Mouse (Mus musculus): Measurements from ENCODE around the gene Nudcd2. TPM values are rescaled to one million over a fixed set of nuclear protein-coding genes. Genes with fewer than 3 reads are reported as not detected.
"Not testable (repeated sequence)": the region's sequence is repeated elsewhere in the genome, so short reads cannot be mapped to it uniquely, and the experiment has no call there.

Gene Nudcd2
- 10 to 100 TPM; 23.1 to 29.9 TPM for total RNA-seq (2021)
- long read RNA-seq, experiment 1, transcript Nudcd2-201 (4 exons, 1,577 nt), result major isoform, 11 of 15 reads
- long read RNA-seq, experiment 1, partial matches to known transcripts, result 1 of 15 reads
- long read RNA-seq, experiment 1, other reads (novel, unspliced or antisense), result 2 of 15 reads
- long read RNA-seq, experiment 2, transcript Nudcd2-201 (4 exons, 1,577 nt), result major isoform, 34 of 36 reads
- long read RNA-seq, experiment 2, partial matches to known transcripts, result 0 of 36 reads
- long read RNA-seq, experiment 2, other reads (novel, unspliced or antisense), result 1 of 36 reads

DNA sequence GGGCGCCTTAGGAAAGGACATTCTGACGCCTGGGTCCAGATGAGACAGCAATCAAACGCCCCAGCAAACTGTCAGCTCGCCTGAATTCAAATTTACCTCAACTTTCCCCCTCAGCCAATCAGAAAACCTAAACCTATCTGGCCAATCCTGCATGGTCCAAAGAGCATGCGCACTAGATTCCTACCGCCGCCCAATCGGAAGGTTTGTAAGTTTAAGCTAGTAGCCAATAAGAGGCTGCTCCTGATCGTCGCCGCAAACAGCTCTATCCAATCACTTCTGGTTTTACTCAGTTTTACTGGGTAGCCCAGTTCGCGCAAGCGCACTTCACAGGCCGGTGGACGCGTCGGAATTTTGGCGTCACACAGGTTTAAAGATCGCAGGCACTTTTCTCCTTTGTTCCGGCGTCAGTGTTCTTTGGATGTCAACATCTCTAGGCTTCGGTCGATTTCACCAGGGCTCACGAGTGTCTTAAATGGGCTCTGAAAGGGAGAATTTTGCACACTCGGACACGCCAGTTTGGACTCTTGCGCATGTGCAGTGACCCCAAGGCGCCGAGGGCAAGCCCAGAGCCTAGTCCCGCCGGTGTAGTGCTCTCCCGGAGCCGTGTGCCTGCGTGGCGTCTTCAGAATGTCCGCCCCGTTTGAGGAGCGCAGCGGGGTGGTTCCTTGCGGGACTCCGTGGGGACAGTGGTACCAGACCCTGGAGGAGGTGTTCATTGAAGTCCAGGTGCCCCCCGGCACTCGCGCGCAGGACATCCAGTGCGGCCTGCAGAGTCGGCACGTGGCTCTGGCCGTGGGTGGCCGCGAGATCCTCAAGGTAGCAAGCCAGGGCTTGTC is at the start of gene Nudcd2, which contains the start of gene Hmmr:
Nudcd2 (plus strand) TSS at position 329 of the 836 bp plus-strand sequence.
Hmmr (minus strand) TSS at position 84 of the 836 bp plus-strand sequence.
- DNase-seq (ENCODE audit: low spot score in 2 of 2), result peak; percentile 78 to 79

DNA sequence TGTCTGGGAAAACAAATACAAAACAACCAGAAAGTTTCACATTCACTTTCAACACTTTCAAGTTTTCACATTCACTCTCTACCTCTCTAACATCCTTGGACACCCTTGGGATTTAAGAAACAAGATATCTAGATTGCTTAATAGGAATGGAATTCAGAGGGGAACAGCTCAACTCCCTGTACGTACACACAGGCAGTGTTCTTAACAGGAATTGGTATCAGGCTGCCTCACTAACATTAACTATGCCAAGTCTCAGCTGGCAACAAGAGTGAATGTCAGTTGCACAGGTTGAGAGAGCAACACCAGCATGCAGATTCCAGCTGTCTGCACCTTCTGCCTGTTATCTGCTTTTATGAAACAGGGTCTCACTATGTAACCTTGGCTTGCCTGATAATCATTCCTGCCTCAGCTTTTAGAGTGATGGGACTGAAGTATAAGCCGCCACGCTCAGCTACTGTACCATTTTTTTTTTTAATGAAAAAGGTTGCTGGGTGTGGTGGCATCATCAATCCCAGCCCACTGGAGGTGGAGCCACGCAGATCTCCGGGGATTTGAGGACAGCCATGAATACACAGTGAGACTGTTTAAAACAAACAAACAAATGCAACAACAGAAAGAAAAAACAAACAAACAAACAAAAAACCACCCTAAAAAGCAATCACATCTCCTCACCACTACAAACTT is 42.9 kb upstream of the Nudcd2 start:
- no peak for DNase-seq (ENCODE audit: low spot score in 2 of 2)

GRCm38 (mm10) chr11:40692101-40692509 is 41.4 kb upstream of the Nudcd2 start:
- DNase-seq (ENCODE audit: low spot score in 2 of 2), result no peak

DNA sequence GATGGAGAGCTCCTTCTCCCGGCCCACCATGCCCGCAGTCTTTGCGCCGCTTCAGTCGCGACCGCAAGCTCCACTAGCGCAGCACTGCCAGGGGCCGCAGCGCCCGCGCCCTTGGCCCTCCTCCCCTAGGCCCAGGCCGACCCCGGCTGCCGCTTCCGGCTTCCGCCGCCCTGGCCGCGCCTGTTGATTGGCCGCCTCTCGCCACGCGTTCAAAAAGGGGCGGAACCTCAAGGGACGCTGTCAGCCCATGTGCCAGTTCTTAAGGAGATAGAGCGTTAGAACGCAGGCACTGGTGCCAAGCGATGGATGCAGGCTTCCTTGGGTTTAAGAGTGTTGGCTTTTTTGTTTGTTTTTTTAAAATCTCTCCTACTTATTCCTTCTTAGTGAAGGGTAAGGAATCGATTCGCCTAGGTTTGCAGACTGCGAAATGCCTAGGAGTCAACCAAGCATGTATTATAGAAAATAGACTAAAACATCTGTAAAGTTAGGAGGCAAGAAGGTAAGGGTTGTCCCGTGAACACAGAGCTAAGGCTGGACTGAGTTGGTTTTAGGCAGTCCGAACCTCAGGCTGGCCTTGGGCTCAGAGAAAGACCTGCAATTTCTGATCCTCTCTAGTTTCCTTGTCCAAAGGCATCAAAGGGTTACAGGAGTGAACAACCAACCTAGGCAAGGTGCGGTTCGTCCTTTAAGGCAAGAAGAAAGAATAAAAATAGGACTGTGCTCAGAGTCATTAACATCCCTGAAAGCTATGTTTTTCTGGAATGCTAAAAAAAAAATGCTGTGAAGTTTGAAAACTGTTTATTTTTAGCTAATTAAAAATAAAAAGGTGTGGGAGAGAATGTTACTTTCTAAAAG is 40.7 kb upstream of the Nudcd2 start:
- peak; percentile 91 to 93 for DNase-seq (ENCODE audit: low spot score in 2 of 2)

- DNase-seq (ENCODE audit: low spot score in 2 of 2), result peak; percentile 62 to 66
These were observed 40.0 kb upstream of the Nudcd2 start for GRCm38 (mm10) chr11:40693366-40693951.

DNA sequence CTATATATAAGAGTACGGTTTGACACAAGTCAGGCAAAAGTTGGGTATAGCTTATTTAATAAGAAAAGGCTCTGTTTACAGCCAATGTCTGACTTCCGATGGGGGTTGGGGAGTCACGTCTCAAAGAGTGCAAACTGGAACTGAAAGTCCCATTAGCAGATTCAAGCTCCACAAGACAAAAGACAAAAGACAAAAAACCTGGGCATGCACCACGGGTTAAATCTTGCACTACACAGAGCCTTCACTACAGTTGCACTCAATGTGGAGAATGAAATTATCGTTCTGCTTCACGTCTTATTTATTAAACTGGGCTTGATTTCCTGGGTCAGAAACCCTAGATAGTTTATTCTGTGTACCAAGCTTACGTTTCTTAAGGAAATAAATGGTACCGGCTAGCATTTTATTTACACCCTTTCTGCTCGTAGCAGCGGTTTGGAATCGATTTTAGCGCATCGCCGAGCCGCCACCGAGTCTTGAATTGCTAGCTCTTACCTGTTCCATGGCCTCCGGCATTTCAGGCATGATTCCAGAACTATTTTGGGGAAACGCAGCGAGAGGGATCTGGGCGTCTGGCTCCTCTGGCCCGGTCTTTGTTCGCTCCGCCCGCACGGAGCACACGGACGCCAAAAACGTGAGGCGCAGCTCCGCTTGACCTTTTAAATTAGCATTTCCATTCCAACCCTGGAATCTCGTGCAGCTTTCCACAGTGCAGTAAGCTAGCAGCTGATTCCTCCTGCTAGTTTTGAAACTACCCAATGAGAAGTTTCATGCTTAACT is 39.0 kb upstream of the Nudcd2 start:
- peak; percentile 48 to 60 for DNase-seq (ENCODE audit: low spot score in 2 of 2)

DNA sequence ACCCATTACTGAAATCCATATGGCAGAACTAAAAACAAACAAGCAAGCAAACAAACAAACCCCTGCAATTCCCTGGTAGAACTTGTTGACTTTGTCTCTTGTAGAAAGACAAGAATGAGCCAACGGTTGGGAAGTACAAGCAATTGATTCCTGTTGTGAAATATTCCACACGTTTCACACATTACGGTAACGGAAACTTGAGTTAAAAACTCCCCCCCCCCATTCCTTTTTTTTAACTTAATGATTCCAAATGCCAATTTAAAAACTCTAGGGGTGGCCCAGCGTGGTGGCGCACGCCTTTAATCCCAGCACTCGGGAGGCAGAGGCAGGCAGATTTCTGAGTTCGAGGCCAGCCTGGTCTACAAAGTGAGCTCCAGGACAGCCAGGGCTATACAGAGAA is 38.4 kb upstream of the Nudcd2 start, which contains the start of gene Mat2b:
Mat2b (minus strand) TSS at position 101 of the 400 bp plus-strand sequence.
- no peak for DNase-seq (ENCODE audit: low spot score in 2 of 2)

- not testable (repeated sequence) for DNase-seq (ENCODE audit: low spot score in 2 of 2)
These were observed 23.6 kb upstream of the Nudcd2 start for GRCm38 (mm10) chr11:40709899-40710298.

GRCm38 (mm10) chr11:40713858-40714257 is 19.6 kb upstream of the Nudcd2 start:
- peak; percentile 5 to 20 for DNase-seq (ENCODE audit: low spot score in 2 of 2)

DNA sequence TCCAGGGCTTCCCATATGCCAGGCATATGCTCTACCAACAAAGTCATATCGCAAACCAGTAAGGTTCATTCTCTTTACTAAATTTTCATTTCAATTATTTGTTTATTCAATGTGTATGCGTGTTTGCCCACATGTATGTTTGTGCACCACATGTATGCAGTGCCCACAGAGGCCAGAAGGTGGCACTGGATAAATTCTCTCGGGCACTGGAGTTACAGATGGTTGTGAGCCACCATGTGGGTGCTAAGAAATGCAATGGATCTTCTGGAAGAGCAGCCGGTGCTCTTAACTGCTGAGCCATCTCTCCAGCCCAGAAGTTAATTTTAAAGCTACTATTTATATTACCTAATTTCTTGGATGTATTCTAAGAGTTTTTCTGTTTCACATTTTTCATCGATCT is 17.9 kb upstream of the Nudcd2 start:
- no peak for DNase-seq (ENCODE audit: low spot score in 2 of 2)

GRCm38 (mm10) chr11:40718324-40718723 is 15.1 kb upstream of the Nudcd2 start:
- DNase-seq (ENCODE audit: low spot score in 2 of 2), result no peak

DNA sequence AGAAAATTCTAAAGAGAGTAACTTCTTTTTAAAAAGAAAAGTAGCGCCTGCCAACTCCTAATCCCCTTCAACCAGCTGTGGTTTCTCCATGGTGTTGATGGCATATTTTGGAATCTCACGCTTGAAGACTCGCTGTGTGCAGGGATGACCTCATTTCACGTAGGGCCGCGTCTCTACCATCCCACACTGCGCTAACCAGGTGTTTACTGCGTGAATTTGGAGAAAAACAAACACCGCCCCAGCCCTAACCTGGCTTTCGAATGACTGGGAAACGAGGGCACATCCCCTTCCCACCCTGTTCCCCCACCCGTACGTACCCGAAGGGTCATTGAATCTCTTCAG is 499 bp upstream of the Nudcd2 start:
- DNase-seq (ENCODE audit: low spot score in 2 of 2), result no peak

DNA sequence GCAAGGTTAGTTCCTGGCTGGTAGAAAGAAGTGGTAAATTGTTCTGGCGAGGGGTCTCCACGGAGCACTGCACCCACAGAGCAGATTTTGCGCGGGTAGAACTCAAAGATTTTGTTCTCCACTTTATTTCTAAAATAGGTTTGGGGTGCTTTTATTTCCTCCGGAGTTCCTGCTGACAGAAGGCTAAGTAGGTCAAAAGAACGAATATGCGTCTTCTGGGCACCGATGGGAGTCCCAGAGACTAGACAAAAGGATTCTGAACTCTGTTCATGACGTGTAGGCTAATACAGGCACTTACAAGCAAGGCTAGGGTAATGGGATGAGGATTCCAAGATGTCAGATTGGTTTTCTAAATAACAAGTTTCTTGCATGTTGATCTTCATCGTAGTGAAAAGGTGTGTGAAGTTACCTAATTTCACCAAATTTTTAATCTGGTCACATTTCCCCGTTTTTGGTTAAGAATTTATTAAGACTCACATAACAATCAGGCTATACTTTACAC is 835 bp downstream of the Nudcd2 start:
- no peak for DNase-seq (ENCODE audit: low spot score in 2 of 2)

GRCm38 (mm10) chr11:40737369-40737768 is 3.9 kb downstream of the Nudcd2 start:
- DNase-seq (ENCODE audit: low spot score in 2 of 2), result no peak

- no peak for DNase-seq (ENCODE audit: low spot score in 2 of 2)
These were observed 8.3 kb downstream of the Nudcd2 start for GRCm38 (mm10) chr11:40741605-40742262.

- no peak for DNase-seq (ENCODE audit: low spot score in 2 of 2)
These were observed 10.9 kb downstream of the Nudcd2 start for GRCm38 (mm10) chr11:40744348-40744747.

GRCm38 (mm10) chr11:40746361-40746760 is 12.9 kb downstream of the Nudcd2 start:
- no peak for DNase-seq (ENCODE audit: low spot score in 2 of 2)

DNA sequence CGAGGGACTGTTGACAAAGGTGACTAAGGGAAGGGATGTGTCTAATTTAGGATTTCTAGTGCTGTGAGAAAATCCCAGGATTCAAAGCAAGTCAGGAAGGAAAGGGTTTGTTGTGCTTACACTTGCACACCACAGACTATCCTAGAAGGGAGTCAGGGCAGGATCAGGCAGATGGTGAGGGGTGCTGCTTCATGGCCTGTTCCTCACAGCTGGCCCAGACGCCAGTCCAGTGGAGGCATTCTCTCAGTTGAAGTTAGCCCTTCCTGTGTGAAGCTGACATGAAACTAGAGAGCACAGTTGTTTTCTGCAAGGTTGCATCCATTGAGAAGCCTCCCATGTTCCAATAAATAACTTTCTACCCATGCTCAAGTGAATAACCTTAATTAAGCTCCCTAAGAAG is 14.2 kb downstream of the Nudcd2 start:
- DNase-seq (ENCODE audit: low spot score in 2 of 2), result no peak

DNA sequence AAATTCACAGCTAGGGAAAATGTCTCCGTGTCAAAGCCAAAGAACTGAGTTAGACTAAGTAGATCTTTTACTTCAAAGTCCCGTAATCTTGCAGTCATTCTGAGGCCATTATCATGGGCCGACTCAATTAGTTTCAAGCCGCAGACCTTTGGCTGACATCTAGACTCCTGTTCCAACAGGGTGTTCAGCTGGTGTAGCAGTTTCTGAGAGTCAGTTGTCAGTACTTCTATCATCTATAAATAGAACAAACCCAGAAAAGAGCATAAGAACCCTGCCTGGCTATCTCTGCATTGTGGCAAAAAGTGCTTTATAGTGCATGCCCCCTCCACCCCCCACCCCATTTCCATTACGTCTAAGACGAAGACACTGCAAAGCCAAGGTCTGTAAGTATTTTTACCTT is 20.4 kb downstream of the Nudcd2 start:
- no peak for DNase-seq (ENCODE audit: low spot score in 2 of 2)
